In the genomic region with DNA sequence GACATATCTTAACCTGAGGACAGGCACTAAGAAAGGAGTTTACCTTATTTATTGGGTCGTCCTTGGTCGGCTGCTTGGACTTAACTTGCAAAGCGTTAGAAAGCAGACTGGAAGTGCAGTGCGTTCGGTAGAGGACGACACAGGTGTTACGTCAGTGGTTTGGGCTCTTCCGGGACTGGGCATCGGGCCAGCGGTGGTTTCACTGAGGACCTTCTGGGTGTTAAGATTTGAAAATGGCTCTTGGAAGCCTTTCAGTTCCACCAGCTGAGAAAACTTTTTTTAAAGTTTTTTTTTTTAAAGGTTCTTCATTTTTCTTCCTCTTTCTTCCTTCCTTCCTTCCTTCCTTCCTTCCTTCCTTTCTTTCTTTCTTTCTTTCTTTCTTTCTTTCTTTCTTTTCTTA, we compare ENCODE assay signal across 12 mouse cellular contexts. TPM values are rescaled to one million over a fixed set of nuclear protein-coding genes. Genes with fewer than 3 reads are reported as not detected.
DNase-seq lines count a peak whose midpoint lies in the region; ATAC-seq and TF ChIP-seq lines count a peak whose summit lies in the region.
"Had no signal": no experiment of that assay in that cellular context is flagged by ENCODE, and none has a peak within 500 bp of the region (broad histone marks: within the 10 kb centered on the region; RNA-seq: fewer than 3 reads in every experiment).

No protein-coding gene starts in this region.

- peak; percentile 42 for DNase-seq in gastrocnemius, adult 2 months
- DNase-seq in gastrocnemius, postnatal 4 days (ENCODE audit: low spot score in 2 of 2): no peak
- peak; percentile 51 for DNase-seq in urinary bladder, postnatal 14 days (ENCODE audit: low spot score)
- DNase-seq in urinary bladder, postnatal 25 days (ENCODE audit: low spot score): no peak
- no peak for DNase-seq in liver, postnatal 0 days
- DNase-seq in cerebellum, adult 11-12 months: no peak
- DNase-seq in thymus, postnatal 14 days: no peak
- DNase-seq: cerebellum, adult 11 months had no signal

- no peak overlapping the region for H3K9ac ChIP-seq in lung, embryonic 15.5 days
- H3K9ac ChIP-seq in liver, postnatal 0 days (replicated peaks): no peak overlapping the region
- H3K9ac ChIP-seq: neural tube, embryonic 15.5 days had no signal

- no peak for TF ChIP-seq CTCF in gastrocnemius, adult 2 months (IDR thresholded peaks at IDR 0.05)
- no peak for TF ChIP-seq CTCF in liver, postnatal 0 days (IDR thresholded peaks at IDR 0.05; ENCODE audit: low read depth)

- WGBS in lung, embryonic 15.5 days: 27% methylated on average over 10 of the region's 10 CpGs
- WGBS in liver, postnatal 0 days (ENCODE audit: insufficient replicate concordance): 37% methylated on average over 10 of the region's 10 CpGs

- H3K27ac ChIP-seq in gastrocnemius, adult 2 months: no peak overlapping the region
- no peak overlapping the region for H3K27ac ChIP-seq in lung, embryonic 15.5 days
- no peak overlapping the region for H3K27ac ChIP-seq in liver, postnatal 0 days (ENCODE audit: low read depth)
- H3K27ac ChIP-seq: limb, embryonic 10.5 days; neural tube, embryonic 15.5 days had no signal

- H3K27me3 ChIP-seq in lung, embryonic 15.5 days: peaks cover 6% of the 10 kb centered on the region; the same call in 1 of the 2 replicates
- H3K27me3 ChIP-seq in liver, postnatal 0 days (ENCODE audit: insufficient read depth, low read length): no peaks in the 10 kb centered on the region
- H3K27me3 ChIP-seq: neural tube, embryonic 15.5 days had no signal

- no peaks in the 10 kb centered on the region for H3K36me3 ChIP-seq in lung, embryonic 15.5 days
- H3K36me3 ChIP-seq in liver, postnatal 0 days (replicated peaks; ENCODE audit: insufficient read depth, low read length): no peaks in the 10 kb centered on the region
- H3K36me3 ChIP-seq: limb, embryonic 10.5 days; neural tube, embryonic 15.5 days had no signal

- intact Hi-C loops in gastrocnemius, adult 2 months (cut with DNase I): no loop called here

- ATAC-seq in lung, embryonic 15.5 days (ENCODE audit: borderline replicate concordance, extremely low read depth, low FRiP score, low TSS enrichment): no peak
- no peak for ATAC-seq in liver, postnatal 0 days

- TF ChIP-seq EP300 in liver, postnatal 0 days (IDR thresholded peaks at IDR 0.05; ENCODE audit: low read depth): no peak

- H3K4me2 ChIP-seq in lung, embryonic 15.5 days: peak overlapping the region; percentile 32; the same call in 1 of the 2 replicates
- H3K4me2 ChIP-seq in liver, postnatal 0 days (ENCODE audit: low read depth, low read length): no peak overlapping the region
- H3K4me2 ChIP-seq: neural tube, embryonic 15.5 days had no signal

- H3K4me3 ChIP-seq in gastrocnemius, adult 2 months: no peak overlapping the region
- no peak overlapping the region for H3K4me3 ChIP-seq in lung, embryonic 15.5 days
- no peak overlapping the region for H3K4me3 ChIP-seq in liver, postnatal 0 days (ENCODE audit: low read depth, low read length)
- H3K4me3 ChIP-seq: limb, embryonic 10.5 days; neural tube, embryonic 15.5 days had no signal

- peaks cover 7% of the 10 kb centered on the region; the same call in 1 of the 2 replicates for H3K4me1 ChIP-seq in lung, embryonic 15.5 days
- H3K4me1 ChIP-seq in liver, postnatal 0 days (ENCODE audit: insufficient read depth): no peaks in the 10 kb centered on the region
- H3K4me1 ChIP-seq: limb, embryonic 10.5 days; neural tube, embryonic 15.5 days had no signal

- H3K9me3 ChIP-seq in lung, embryonic 15.5 days: no peaks in the 10 kb centered on the region
- H3K9me3 ChIP-seq in liver, postnatal 0 days (ENCODE audit: low read length): no peaks in the 10 kb centered on the region
- H3K9me3 ChIP-seq: limb, embryonic 10.5 days; neural tube, embryonic 15.5 days had no signal

RNA-seq across cellular contexts. Expression of a gene that starts 25.6 kb away (rescaled TPM):
- total RNA-seq in gastrocnemius, adult 2 months (2021): 1 to 10 TPM in 1 of 2 experiments, under 1 TPM in 1; 0.98 to 1.5 TPM
- total RNA-seq in gastrocnemius, postnatal 4 days (2021): under 1 TPM; 0.47 to 0.76 TPM
- polyA plus RNA-seq in lung, embryonic 15.5 days (2015; fragmentation: Nextera tagmentation; extraction: Ambion mirVana): 4.3 and 4.4 TPM in 2 replicates
- polyA plus RNA-seq in liver, postnatal 0 days (2015; fragmentation: Nextera tagmentation; extraction: Ambion mirVana): 1.1 and 1.6 TPM in 2 replicates

RNA-seq across cellular contexts. Expression of a gene that starts 27.9 kb away (rescaled TPM):
- total RNA-seq in gastrocnemius, adult 2 months (2021): 1 to 10 TPM in 1 of 2 experiments, under 1 TPM in 1; 0.61 to 1.2 TPM
- total RNA-seq in gastrocnemius, postnatal 4 days (2021): 1 to 10 TPM; 1.3 to 1.7 TPM
- 0.53 and 0.87 TPM in 2 replicates for polyA plus RNA-seq in lung, embryonic 15.5 days (2015; fragmentation: Nextera tagmentation; extraction: Ambion mirVana)
- 0.02 and 0.05 TPM in 2 replicates for polyA plus RNA-seq in liver, postnatal 0 days (2015; fragmentation: Nextera tagmentation; extraction: Ambion mirVana)
- polyA plus RNA-seq: heart, postnatal 0 days had no signal

RNA-seq across cellular contexts. Expression of a gene that starts 59.3 kb away (rescaled TPM):
- 10 to 100 TPM; 41.9 to 54.7 TPM for total RNA-seq in gastrocnemius, adult 2 months (2021)
- 10 to 100 TPM; 30.8 to 32.1 TPM for total RNA-seq in gastrocnemius, postnatal 4 days (2021)
- 3.2 and 3.3 TPM in 2 replicates for polyA plus RNA-seq in lung, embryonic 15.5 days (2015; fragmentation: Nextera tagmentation; extraction: Ambion mirVana)
- 0.32 and 0.38 TPM in 2 replicates for polyA plus RNA-seq in liver, postnatal 0 days (2015; fragmentation: Nextera tagmentation; extraction: Ambion mirVana)

Comparison
In these comparisons a context has a peak if more than half of its experiments do, and no peak if none do; other contexts are left out.
1. DNase-seq: peak in gastrocnemius, adult 2 months (single experiment) and urinary bladder, postnatal 14 days (single experiment); none in gastrocnemius, postnatal 4 days (0 of 2), urinary bladder, postnatal 25 days (single experiment), liver, postnatal 0 days (single experiment), cerebellum, adult 11-12 months (single experiment) and thymus, postnatal 14 days (single experiment).